Mouse (Mus musculus) v-Abl transformed pro-B cells (cell line): ENCODE data around the gene Slc30a1.

Experiments used
- in situ Hi-C, 2 experiments: fragments of 400-800 bp; cut with MboI; formaldehyde crosslinking; loops; one replicate each; pipeline ENCODE4 v1.15.1; 2025; ENCODE audit not compliant: unreplicated experiment in 2 of 2

Gene Slc30a1

GRCm38 (mm10) chr1:191906571-191907430, at the start of gene Slc30a1:
Slc30a1 (plus strand) TSS chr1:191906767.
- in situ Hi-C loops, result loop anchor here in 1 of 2 experiments (5.0 kb wide), 1 partner anchor 70 kb away; no protein-coding TSS in a partner anchor

DNA sequence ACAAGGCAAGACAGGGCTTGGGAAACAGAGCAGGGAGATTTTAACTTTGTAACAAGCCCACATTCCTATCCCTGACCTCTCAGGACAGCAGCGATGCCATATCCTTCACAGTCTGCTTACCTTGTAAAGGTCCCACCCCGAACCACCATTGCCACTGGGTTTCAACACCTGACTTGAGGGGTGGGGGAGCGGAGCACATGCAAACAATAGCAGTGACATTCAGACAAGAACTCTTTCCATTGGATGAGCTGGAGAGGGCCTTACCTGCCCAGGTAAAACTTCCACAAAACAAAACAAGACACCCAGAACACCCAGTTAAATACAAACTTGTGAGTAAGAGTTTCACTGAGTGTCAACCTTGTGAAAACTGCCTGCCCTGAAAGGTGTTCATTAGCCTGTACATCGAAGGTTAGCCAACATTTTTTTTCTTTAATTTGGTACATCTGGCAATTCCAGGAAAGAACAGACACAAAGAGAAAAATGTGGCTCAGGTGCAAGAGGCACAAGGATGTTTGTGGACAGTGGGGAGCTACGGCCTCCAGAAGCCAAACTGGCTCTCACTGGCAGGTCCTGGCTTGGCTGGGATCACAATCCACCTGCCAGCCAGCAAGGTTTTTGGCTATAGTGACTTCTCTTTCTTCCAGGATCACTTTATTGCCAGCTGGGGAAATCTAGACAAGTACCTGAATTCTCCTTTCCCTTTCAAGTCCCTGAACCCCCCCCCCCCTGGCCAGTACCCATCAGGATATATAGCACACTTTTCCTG, 49.5 kb upstream of the Slc30a1 start:
- in situ Hi-C loops, result no loop called here

DNA sequence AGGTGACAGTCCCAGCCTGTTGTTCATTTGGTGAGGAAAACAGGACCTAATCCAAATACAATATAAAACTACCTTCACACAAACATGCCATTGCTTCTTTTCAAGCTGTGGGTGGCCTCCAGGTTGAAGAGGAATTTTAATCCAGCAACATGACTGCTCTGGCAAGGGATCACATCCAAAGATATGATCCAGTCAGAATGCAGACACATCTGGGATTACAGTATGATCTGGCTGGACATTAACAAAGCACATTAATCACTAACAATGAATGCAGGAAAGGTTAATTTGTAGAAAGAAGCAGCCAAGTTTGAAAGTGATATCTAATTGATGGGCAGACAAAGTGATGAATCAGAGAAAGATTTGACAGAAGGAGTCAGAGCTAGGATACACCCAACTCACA, 48.4 kb upstream of the Slc30a1 start:
- in situ Hi-C loops, result no loop called here

GRCm38 (mm10) chr1:191859847-191860246, 46.7 kb upstream of the Slc30a1 start:
- in situ Hi-C loops, result no loop called here

GRCm38 (mm10) chr1:191861247-191861646, 45.3 kb upstream of the Slc30a1 start:
- in situ Hi-C loops, result no loop called here

GRCm38 (mm10) chr1:191863833-191864550, 42.6 kb upstream of the Slc30a1 start:
- in situ Hi-C loops, result no loop called here

- in situ Hi-C loops, result no loop called here
Observed at GRCm38 (mm10) chr1:191864551-191865027, 42.0 kb upstream of the Slc30a1 start.

DNA sequence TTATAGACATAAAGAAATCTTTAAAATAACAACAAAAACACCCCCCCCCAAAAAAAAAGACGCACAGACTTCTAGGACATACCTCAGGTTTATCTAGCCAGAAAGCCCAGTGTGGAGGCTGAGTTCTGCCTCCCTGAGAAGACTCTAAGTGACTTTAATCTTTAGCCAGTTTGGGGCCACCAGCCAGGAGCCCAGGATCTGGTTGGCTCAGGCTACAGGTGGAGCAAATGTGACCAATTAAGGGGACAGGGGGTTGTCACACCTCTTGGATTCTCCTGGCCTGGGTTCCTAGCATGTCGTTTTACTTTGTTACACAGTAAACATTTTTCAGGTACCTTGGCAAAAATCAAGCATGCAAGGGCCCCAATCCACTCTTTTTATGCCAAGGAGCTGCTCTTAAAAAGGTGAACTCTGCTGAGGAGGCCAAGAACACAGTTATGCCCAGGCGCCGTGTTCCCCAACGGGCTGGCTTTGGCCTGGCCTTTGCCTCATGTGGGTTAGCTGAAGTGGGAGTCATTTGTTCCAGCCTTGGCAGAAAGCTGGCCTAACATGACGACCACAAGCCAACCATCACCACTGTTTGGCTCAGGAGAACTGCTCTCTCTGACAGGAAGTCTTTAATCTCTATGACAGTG, 34.4 kb upstream of the Slc30a1 start:
- in situ Hi-C loops, result no loop called here

DNA sequence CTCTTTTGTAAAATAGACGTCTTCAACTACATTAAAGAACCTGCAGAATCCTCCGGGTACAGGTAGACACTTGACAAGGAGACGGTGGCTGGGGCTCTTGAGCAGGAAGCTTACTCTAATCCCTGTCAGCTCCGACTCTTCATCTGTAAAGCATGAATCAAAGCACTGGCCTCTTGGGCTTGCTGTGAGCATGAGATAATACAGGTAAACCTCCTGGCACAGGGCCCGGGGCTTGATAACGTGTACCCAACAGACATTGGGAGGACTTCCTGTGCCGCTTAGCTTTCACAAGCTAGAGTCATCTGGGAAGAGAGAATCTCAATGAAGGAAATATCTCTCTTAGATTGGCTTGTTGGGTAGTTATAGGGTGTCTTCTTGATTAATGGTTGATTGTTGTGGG, 31.6 kb upstream of the Slc30a1 start:
- in situ Hi-C loops, result no loop called here

GRCm38 (mm10) chr1:191875683-191876305, 30.8 kb upstream of the Slc30a1 start:
- in situ Hi-C loops, result no loop called here

GRCm38 (mm10) chr1:191877681-191878080, 28.9 kb upstream of the Slc30a1 start:
- in situ Hi-C loops, result no loop called here

DNA sequence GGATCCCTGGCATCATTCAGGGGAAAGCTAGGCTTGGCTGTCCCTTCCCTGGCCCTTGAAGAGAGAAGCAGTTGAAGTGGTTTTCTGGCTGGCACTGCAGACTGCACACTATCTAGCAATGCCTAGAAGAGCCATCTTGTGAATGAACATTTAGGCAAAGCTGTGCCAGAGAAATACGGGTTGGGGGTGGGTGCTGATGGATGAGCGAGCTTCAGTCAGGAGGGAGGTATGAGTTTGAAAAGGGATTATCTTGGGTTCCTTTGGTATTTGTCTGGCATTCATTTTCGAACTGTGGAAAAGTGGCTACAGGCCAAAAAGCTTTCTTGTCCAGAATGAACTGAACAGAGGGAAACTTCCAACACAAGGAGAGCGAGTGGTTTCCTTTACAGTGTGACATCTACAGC, 28.0 kb upstream of the Slc30a1 start:
- in situ Hi-C loops, result no loop called here

DNA sequence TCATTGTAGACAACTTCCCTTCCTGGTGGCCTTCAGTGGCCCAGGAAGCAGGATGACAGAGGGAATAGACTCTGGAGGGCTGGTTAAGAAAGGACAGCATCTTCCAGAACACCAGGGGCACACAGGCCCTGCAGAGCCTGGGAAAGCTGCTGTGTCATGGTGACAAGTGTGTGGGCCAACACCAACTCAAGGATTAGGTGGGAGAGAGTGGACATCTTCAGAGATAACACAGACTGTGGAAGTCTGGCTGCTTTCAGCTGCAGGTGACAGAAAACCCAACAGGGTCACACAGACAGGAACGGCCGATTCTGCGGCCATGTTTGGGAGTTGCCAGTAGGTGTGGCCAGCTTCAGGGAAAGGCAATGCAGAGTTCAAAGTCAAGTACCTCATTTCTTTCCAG, 26.3 kb upstream of the Slc30a1 start:
- in situ Hi-C loops, result no loop called here

DNA sequence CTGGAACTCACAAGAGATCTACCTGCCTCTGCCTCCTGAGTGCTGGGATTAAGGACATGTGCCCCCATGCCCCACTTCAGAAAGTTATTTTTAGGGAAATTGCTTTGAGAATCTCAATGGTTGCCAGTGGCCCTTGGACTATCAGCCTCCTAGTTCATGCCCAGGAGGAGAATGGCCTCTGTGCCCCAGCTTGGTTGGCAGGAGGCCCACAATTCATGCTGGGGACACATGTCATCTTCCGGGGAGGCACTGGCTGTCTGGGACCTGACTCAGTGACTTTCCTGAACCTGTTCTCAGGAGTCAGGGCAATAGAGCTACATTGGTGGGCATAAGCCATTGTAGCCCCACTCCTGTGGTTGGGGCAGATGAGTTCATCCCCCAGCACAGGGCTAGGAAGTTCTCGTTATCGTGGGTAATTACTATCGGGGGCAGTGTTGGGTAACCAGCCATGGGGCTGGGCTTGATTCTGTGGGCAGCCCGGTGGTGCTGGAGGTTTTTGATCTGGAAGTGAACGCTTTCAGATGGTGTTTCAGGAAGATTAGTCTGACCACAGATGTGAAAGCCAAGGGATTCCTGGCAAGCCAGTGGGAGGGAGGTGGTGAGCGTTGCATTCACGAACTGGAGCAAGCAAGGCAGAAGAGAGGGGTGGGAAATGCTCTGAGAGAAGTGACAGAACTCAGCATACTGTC, 25.5 kb upstream of the Slc30a1 start:
- in situ Hi-C loops, result no loop called here

DNA sequence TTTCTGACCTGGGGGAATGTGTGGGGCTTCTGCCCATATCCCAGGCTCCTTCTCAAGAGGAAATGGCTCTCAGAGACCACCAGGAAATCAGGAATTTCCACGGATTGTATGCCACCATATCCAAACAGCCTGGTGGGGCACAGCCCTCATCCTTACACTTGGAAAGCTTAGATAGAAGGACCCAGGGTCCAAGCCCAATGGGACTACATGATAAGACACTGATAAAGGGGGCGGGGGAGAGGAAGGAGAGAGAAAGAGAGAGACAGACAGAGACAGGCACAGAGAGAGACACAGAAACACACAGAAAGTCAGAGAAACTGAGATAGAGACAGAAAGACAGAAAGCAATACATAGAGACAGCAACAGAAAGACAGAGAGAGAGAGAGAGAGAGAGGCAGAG, 24.9 kb upstream of the Slc30a1 start:
- in situ Hi-C loops, result no loop called here

- in situ Hi-C loops, result no loop called here
Observed at GRCm38 (mm10) chr1:191882474-191883206, 23.9 kb upstream of the Slc30a1 start.

- in situ Hi-C loops, result no loop called here
Observed at GRCm38 (mm10) chr1:191883654-191884053, 22.9 kb upstream of the Slc30a1 start.

- in situ Hi-C loops, result no loop called here
Observed at GRCm38 (mm10) chr1:191891912-191892311, 14.7 kb upstream of the Slc30a1 start.

DNA sequence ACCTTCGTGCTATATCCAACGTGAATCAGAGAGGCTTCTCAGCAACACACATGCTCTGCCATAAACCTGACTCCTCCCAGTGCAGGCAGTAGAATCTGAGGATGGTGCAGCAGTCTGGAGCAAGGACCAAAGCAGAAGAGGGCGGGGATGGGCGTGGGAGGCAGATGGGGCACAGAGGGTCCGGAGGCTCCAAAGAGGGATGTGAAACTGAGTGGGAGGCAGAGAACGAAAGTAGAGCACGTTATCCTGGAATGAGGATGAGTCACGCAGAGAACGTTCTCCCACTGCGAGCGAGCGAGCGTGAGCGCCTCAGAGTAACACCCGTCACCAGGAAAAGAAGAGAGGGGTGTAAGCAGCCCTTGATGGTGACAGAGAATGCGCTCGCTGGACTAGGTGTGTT, 12.2 kb upstream of the Slc30a1 start:
- in situ Hi-C loops, result no loop called here
